Mouse (Mus musculus) limb, embryonic 10.5 days (tissue): ENCODE results near the gene Gm49395. TPM values are rescaled to one million over a fixed set of nuclear protein-coding genes. Genes with fewer than 3 reads are reported as not detected.
A peak's percentile ranks its signal among the peaks of the same experiment; 100 is the strongest.

Source experiments
- DNase-seq: peaks from one replicate; pipeline ENCODE4 v3.0.0-alpha.2; 2017; ENCODE audit warnings: low spot score
- H3K27ac ChIP-seq: fragments of 300-500 bp; sonication (generic); 2 replicates; pipeline ENCODE4 v1.5.1; 2016; ENCODE audit warnings: mild to moderate bottlenecking
- H3K27me3 ChIP-seq: fragments of 300-500 bp; sonication (generic); 2 replicates; pipeline ENCODE4 v1.6.1; 2016; ENCODE audit warnings: low read depth, mild to moderate bottlenecking; ENCODE audit not compliant: poor library complexity, severe bottlenecking
- H3K36me3 ChIP-seq: fragments of 300-500 bp; sonication (generic); 2 replicates; pipeline ENCODE4 v1.6.1; 2016; ENCODE audit warnings: mild to moderate bottlenecking, moderate library complexity
- H3K4me1 ChIP-seq: fragments of 300-500 bp; sonication (generic); 2 replicates; pipeline ENCODE4 v1.6.1; 2016
- H3K4me3 ChIP-seq: fragments of 300-500 bp; sonication (generic); 2 replicates; pipeline ENCODE4 v1.5.1; 2016; ENCODE audit warnings: mild to moderate bottlenecking, moderate library complexity
- H3K9me3 ChIP-seq: fragments of 300-500 bp; sonication (generic); replicated peaks from 2 replicates; pipeline ENCODE4 v1.6.1; 2016; ENCODE audit warnings: mild to moderate bottlenecking
- WGBS: fragments of 180-500 bp; shearing (Covaris S2); methylation state at CpG from one replicate; pipeline ENCODE4 v1.1.7; 2016; 5-methylcytosine and 5-hydroxymethylcytosine counted together
- polyA plus RNA-seq: library from polyadenylated mRNA; unstranded; fragments of >200 nt; fragmentation: Nextera tagmentation; extraction: Ambion mirVana; gene quantifications from 2 replicates; pipeline ENCODE4 v1.2.1, GENCODE M21; 2016

Gm49395 gene
- polyA plus RNA-seq, 1 experiment from 2014 or later: 1.7 TPM

- Histone ChIP-seq H3K27ac (no peak overlapping the region), H3K4me1 (no peaks in the 10 kb centered on the region), H3K36me3 (no peaks in the 10 kb centered on the region), H3K27me3 (no peaks in the 10 kb centered on the region), H3K4me3 (no peak overlapping the region), H3K9me3 (no peaks in the 10 kb centered on the region)
- DNase-seq: no peak
- WGBS: 91% methylated on average over 6 of the region's 6 CpGs
Measured at GRCm38 (mm10) chr13:115022117-115022787, 79.5 kb downstream of the Gm49395 start.

DNA sequence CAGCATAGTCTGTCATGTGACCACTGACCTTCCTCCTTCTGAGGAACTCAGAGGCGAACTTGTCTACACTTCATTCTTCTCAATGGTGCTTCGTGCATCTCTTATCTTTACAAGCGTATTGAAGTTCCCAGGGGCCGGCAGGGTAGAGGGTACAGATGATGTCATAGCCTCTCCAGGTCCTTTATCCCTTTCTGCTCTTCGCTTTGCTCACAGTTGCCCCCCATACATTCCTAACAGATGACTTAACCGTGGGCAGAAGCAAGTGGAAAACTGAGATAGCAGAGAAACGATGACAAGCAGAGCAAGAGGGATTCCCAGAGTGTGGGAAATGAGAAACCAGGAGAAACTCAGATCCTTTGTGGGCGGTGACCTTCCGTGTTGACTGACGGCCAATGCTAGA, 80.3 kb downstream of the Gm49395 start:
- Histone ChIP-seq H3K4me1 (no peaks in the 10 kb centered on the region), H3K36me3 (no peaks in the 10 kb centered on the region), H3K4me3 (no peak overlapping the region), H3K27me3 (no peaks in the 10 kb centered on the region), H3K27ac (no peak overlapping the region), H3K9me3 (no peaks in the 10 kb centered on the region)
- DNase-seq: no peak
- WGBS: 79% methylated on average over 10 of the region's 10 CpGs

GRCm38 (mm10) chr13:115020727-115021126, 81.0 kb downstream of the Gm49395 start:
- Histone ChIP-seq H3K4me3 (no peak overlapping the region), H3K27me3 (no peaks in the 10 kb centered on the region), H3K27ac (no peak overlapping the region), H3K9me3 (no peaks in the 10 kb centered on the region), H3K4me1 (no peaks in the 10 kb centered on the region), H3K36me3 (no peaks in the 10 kb centered on the region)
- 91% methylated on average over 4 of the region's 4 CpGs for WGBS
- DNase-seq: no peak

GRCm38 (mm10) chr13:115017545-115017944, 84.2 kb downstream of the Gm49395 start:
- no peak for DNase-seq
- whole genome bisulfite sequencing: 94% methylated on average over 9 of the region's 9 CpGs
- H3K9me3 ChIP-seq: no peaks in the 10 kb centered on the region
- no peak overlapping the region for H3K4me3 ChIP-seq
- no peak overlapping the region for H3K27ac ChIP-seq
- H3K4me1 ChIP-seq: no peaks in the 10 kb centered on the region
- H3K27me3 ChIP-seq: no peaks in the 10 kb centered on the region
- H3K36me3 ChIP-seq: no peaks in the 10 kb centered on the region

- Histone ChIP-seq H3K4me3 (no peak overlapping the region), H3K27ac (no peak overlapping the region), H3K9me3 (no peaks in the 10 kb centered on the region), H3K36me3 (no peaks in the 10 kb centered on the region), H3K4me1 (no peaks in the 10 kb centered on the region), H3K27me3 (no peaks in the 10 kb centered on the region)
- DNase-seq: no peak
- WGBS: 48% methylated on average over 6 of the region's 6 CpGs
Measured at GRCm38 (mm10) chr13:115011547-115011946, 90.2 kb downstream of the Gm49395 start.

DNA sequence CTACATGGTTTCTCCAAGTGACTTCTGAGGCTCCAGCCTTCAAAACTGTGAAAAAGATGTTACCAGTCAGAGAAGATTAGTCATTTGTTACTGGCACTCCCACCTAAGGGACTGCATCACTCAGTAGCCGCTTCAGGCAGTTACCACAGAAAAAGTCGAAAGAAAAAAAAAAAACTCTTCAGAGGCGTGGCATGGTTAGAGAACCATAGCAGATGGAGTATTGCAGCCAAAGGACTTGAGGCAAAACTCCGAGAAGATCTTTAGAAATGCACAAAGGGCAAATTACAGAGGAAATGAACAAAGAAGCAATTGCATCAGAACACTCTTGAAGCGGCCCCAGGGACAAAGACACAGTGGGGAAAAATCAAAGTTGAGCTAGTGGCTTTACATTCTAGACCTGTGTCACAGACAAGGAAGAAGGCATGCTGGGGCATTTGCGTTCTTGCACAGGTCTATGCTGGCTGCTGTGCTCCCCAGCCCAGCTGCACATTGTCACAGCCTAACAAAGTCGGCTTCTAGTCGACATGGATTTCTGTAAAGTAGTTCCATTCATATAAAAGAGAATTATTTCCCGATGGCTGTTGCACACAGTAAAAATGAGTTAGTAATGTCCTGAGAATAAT, 95.4 kb downstream of the Gm49395 start:
- Histone ChIP-seq H3K27me3 (no peaks in the 10 kb centered on the region), H3K36me3 (no peaks in the 10 kb centered on the region), H3K9me3 (no peaks in the 10 kb centered on the region), H3K4me1 (peaks cover 7% of the 10 kb centered on the region), H3K27ac (no peak overlapping the region), H3K4me3 (no peak overlapping the region)
- no peak for DNase-seq
- 74% methylated on average over 9 of the region's 9 CpGs for WGBS

DNA sequence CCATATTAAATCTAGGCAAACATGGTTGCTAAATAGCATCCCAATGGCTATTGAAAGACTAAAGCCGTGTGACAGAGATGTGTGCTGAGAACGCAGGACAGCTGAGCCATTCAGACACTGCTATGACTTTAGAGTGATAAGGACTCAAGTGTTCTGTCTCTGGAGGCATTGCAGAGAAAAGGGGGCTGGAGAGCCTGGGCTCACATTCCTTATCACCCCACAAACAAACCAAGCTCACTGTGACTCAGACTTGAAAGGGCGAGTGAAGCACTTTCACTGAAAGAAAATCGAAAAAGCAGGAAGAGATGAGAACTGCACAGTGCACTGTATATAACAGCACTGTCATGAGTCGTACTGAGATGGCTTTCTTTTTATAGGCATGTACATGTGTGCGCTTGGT, 96.4 kb downstream of the Gm49395 start:
- Histone ChIP-seq H3K4me1 (peaks cover 7% of the 10 kb centered on the region), H3K27ac (no peak overlapping the region), H3K36me3 (no peaks in the 10 kb centered on the region), H3K9me3 (no peaks in the 10 kb centered on the region), H3K4me3 (no peak overlapping the region), H3K27me3 (no peaks in the 10 kb centered on the region)
- WGBS: 84% methylated on average over 6 of the region's 6 CpGs
- DNase-seq: no peak

GRCm38 (mm10) chr13:115003444-115004053, 98.2 kb downstream of the Gm49395 start:
- WGBS: 53% methylated on average over 7 of the region's 7 CpGs
- DNase-seq: no peak
- no peak overlapping the region for H3K4me3 ChIP-seq

GRCm38 (mm10) chr13:115002837-115003236, 98.9 kb downstream of the Gm49395 start:
- no peaks in the 10 kb centered on the region for H3K9me3 ChIP-seq
- no peak for DNase-seq
- 92% methylated on average over 3 of the region's 3 CpGs for WGBS

More at GRCm38 (mm10) chr13:115003444-115004053, 98.2 kb downstream of the Gm49395 start:
- Histone ChIP-seq H3K9me3 (no peaks in the 10 kb centered on the region), H3K27ac (peak overlapping the region; percentile 50; the same call in 1 of the 2 replicates), H3K27me3 (no peaks in the 10 kb centered on the region), H3K36me3 (no peaks in the 10 kb centered on the region), H3K4me1 (peaks cover 7% of the 10 kb centered on the region)

GRCm38 (mm10) chr13:115002155-115002554, 99.6 kb downstream of the Gm49395 start:
- Histone ChIP-seq H3K4me1 (peaks cover 7% of the 10 kb centered on the region), H3K4me3 (no peak overlapping the region), H3K27me3 (no peaks in the 10 kb centered on the region), H3K27ac (no peak overlapping the region), H3K9me3 (no peaks in the 10 kb centered on the region), H3K36me3 (no peaks in the 10 kb centered on the region)
- DNase-seq: no peak
- 88% methylated on average over 5 of the region's 5 CpGs for WGBS

More at GRCm38 (mm10) chr13:115002837-115003236, 98.9 kb downstream of the Gm49395 start:
- peaks cover 7% of the 10 kb centered on the region for H3K4me1 ChIP-seq
- H3K4me3 ChIP-seq: no peak overlapping the region
- H3K27ac ChIP-seq: no peak overlapping the region
- H3K27me3 ChIP-seq: no peaks in the 10 kb centered on the region
- H3K36me3 ChIP-seq: no peaks in the 10 kb centered on the region

GRCm38 (mm10) chr13:114999582-114999981, 102.1 kb downstream of the Gm49395 start:
- DNase-seq: no peak
- no peak overlapping the region for H3K4me3 ChIP-seq
- no peaks in the 10 kb centered on the region for H3K9me3 ChIP-seq
- 93% methylated on average over 4 of the region's 4 CpGs for WGBS
- peaks cover 10% of the 10 kb centered on the region for H3K4me1 ChIP-seq
- no peaks in the 10 kb centered on the region for H3K36me3 ChIP-seq
- no peaks in the 10 kb centered on the region for H3K27me3 ChIP-seq
- H3K27ac ChIP-seq: no peak overlapping the region

DNA sequence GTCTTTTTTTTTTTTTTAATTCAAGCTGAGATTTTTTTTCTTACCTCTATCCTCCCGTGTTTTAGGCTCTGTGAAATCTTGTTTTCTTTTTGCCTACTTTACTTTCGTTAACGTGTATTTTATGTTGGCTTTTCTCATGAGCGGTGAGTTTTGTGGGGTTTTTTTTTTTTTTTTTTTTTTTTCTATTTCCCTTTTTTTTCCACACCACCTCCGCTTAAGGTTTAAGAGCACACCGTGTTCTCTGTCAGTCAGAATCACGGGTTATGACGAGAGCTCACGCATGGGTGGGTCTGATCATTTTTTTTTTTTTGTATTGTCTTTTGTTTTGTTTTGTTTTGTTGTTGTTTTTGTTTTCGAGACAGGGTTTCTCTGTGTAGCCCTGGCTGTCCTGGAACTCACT, 103.6 kb downstream of the Gm49395 start:
- DNase-seq: no peak
- no peak overlapping the region for H3K27ac ChIP-seq
- no peak overlapping the region for H3K4me3 ChIP-seq
- H3K9me3 ChIP-seq: no peaks in the 10 kb centered on the region
- WGBS: 94% methylated on average over 10 of the region's 10 CpGs
- no peaks in the 10 kb centered on the region for H3K27me3 ChIP-seq
- 0 out of 2 replicates have a peak, but pooled peaks cover 4% of the 10 kb centered on the region for H3K4me1 ChIP-seq
- no peaks in the 10 kb centered on the region for H3K36me3 ChIP-seq

- WGBS: 44% methylated on average over 14 of the region's 14 CpGs
- H3K9me3 ChIP-seq: no peaks in the 10 kb centered on the region
- no peak overlapping the region for H3K4me3 ChIP-seq
- H3K4me1 ChIP-seq: peaks cover 14% of the 10 kb centered on the region
- DNase-seq: no peak
- H3K36me3 ChIP-seq: no peaks in the 10 kb centered on the region
- H3K27ac ChIP-seq: peak overlapping the region; percentile 34; the same call in 1 of the 2 replicates
- H3K27me3 ChIP-seq: no peaks in the 10 kb centered on the region
Measured at GRCm38 (mm10) chr13:114992260-114993014, 109.3 kb downstream of the Gm49395 start.
